Mouse (Mus musculus): ENCODE results near the gene Dennd2c.
"Not testable (repeated sequence)": the region's sequence is repeated elsewhere in the genome, so short reads cannot be mapped to it uniquely, and the experiment has no call there.

Dennd2c gene

DNA sequence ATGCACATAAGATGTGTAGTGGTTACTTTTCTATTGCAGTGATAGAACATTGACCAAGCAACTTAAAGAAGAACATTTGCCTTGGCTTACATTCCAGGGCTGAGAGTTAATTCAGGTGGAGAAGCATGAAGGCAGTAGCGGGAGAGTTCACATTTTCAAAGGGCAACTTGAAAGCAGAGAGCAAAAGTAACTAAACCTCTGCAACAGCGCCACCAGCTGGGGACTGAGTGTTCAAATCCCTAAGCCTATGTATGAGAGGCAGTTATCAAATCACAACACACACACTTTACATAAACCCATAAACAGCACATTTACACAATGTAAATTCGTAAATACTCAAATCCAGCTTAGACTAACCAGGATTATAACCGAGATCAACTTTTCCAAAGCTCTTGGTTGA lies 67.4 kb downstream of the Dennd2c start:
- DNase-seq (ENCODE audit: low spot score in 2 of 2) = peak; percentile 56 to 70

DNA sequence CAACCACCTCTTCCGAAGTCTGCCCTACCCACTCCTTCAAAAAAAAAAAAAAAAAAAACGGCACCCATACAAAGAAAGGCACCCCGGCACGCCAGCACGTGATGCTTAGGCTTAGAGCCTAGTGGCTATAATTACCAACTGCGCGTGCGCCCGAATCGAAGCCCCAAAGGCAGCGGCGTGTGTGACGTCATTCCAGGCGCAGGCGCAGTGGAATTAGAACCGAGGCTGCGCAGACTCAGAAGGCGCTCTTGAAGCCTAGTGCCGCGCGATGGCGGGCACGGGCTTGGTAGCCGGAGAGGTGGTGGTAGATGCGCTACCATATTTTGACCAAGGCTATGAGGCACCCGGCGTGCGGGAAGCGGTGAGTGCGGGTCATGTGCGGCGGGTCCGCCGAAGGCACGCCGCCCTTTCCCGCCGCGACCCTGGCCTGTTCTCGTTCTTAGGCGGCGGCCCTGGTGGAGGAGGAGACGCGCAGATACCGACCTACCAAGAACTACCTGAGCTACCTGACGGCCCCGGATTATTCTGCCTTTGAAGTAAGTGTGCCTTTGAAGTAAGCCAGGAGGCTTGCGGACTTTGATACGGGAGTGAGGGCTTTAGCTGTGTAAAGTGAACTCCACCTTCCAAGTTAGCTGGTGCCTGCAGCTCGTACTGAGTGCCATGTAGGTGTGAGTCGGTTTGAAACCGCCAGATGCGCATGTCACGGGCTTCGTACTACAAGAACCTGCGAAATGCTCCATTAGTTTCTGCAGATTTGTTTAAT lies 69.3 kb downstream of the Dennd2c start, which contains the start of gene Bcas2:
Gene Bcas2 (plus strand): TSS at position 151 of the 763 bp plus-strand sequence.
- DNase-seq (ENCODE audit: low spot score in 2 of 2) = peak; percentile 97 to 98

DNA sequence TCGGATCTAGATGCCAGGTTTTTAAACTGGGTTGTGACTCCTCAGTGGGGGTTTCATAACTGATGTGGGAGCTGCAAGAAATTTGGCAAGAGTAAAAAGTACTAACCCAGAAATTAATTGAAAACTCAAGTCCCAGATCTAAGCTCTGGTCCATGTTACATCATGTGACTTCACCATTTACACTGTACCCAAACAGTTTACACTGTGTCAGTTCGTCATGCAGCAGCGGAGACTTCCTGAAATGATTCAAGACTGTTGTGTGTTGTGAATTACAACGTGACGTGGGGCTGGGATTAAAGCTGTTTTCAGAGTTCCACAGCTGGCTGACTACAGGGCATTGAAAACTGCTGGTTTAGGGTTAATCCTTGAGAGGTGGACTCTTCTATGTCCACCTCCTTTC lies 70.2 kb downstream of the Dennd2c start:
- no peak for DNase-seq (ENCODE audit: low spot score in 2 of 2)

GRCm38 (mm10) chr3:103176740-103177139 lies 74.3 kb downstream of the Dennd2c start:
- no peak for DNase-seq (ENCODE audit: low spot score in 2 of 2)

DNA sequence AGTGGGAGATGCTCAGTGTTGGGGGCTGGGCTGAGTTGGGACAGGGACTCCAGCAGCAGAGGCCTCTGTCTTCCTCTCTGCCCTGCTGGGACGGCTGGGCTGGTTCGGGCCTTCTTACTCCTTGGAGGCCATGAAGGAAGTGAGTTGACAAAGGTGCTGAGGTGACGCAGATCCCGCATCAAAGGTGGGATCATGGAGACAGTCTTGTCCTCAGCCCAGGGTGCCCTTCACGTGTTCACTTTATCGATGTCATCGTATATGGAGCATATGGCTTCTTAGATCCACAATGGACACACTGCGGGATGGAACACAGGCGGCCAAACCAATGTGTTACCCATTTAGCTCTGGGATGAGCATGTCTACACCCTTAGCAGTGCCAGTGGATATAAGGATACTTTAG lies 77.1 kb downstream of the Dennd2c start:
- no peak for DNase-seq (ENCODE audit: low spot score in 2 of 2)

- DNase-seq (ENCODE audit: low spot score in 2 of 2) = no peak
These were observed 78.8 kb downstream of the Dennd2c start for GRCm38 (mm10) chr3:103181171-103181570.

GRCm38 (mm10) chr3:103182821-103183220 lies 80.4 kb downstream of the Dennd2c start:
- no peak for DNase-seq (ENCODE audit: low spot score in 2 of 2)

DNA sequence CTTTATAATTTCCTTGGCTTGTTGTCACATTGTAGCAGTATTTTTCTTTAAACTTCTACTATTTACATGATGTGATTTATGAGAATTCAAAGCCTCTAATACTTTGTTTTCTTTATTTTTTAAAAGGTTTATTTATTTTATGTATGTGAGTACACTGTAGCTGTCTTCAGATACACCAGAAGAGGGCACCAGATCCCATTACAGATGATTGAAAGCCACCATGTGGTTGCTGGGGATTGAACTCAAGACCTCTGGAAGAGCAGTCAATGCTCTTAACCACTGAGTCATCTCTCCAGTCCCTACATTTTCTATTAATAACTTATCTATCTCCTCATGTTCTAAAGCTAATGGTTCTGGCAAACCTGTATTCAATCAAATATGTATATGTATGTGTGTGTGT lies 82.1 kb downstream of the Dennd2c start:
- not testable (repeated sequence) for DNase-seq (ENCODE audit: low spot score in 2 of 2)

- DNase-seq (ENCODE audit: low spot score in 2 of 2) = no peak
These were observed 86.0 kb downstream of the Dennd2c start for GRCm38 (mm10) chr3:103188451-103188850.

GRCm38 (mm10) chr3:103188856-103189255 lies 86.5 kb downstream of the Dennd2c start:
- DNase-seq (ENCODE audit: low spot score in 2 of 2) = no peak

GRCm38 (mm10) chr3:103192161-103192560 lies 89.8 kb downstream of the Dennd2c start:
- no peak for DNase-seq (ENCODE audit: low spot score in 2 of 2)

DNA sequence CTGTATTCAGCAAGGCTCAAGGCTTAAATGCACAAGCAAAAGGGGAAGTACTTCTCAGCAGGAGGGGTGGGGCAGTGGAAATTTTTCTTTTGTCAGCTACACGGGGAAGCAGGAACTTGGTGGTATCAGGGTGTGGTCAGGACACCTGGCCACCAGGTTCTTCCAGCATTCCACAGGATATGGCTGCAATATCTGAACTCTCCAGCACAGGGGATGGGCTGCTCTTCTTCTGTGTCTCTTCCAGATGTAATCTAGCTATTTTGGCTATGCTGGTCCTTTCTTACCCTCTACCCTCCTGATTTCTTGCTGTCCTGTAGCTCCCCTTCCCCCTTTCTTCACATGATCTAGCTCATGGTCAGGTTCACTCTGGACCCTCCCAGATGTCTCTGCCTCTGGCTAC lies 90.8 kb downstream of the Dennd2c start:
- no peak for DNase-seq (ENCODE audit: low spot score in 2 of 2)

DNA sequence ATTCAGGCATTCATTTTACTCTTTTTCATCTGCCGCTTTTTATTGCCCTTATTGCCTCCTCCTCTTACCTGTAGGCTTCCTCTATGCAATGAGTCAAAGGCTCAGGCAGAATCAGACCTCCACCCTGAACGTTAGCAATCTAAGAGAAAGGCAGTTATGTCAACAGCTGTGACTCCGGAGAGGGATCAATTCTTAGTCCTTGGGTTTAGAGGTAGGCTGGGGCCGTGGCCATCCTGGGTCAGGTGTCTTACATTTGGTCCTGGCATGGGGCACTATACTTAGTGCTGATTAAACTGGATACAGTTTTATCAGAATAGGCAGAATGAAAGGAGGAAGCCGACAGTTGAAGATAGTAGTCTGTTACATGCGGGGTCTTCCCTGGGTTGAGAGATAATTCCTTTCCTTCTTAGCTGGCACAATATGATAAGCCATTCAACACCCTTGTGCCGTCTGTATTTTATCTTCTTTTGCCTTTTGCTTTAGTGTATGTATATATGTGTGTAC lies 94.0 kb downstream of the Dennd2c start:
- no peak for DNase-seq (ENCODE audit: low spot score in 2 of 2)

DNA sequence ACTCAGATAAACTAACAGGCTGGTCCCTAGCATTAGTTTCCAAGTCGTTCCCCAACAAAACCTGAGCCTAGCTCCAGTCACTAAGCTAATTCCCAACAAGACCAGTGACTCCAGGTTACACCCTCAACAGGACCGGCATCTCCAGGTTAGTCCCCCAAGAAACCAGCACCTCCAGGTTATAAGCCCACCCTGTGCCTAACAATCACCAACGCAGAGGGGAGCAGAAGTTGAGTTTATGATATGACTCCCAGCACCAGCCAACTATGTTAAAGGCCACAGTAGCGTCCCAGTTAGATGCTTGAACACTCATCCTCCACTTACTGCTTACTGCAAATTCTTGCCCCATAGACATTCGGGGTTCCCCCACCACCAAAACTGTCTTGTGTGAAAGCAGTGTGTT lies 97.0 kb downstream of the Dennd2c start:
- no peak for DNase-seq (ENCODE audit: low spot score in 2 of 2)

- DNase-seq (ENCODE audit: low spot score in 2 of 2) = not testable (repeated sequence)
These were observed 98.7 kb downstream of the Dennd2c start for GRCm38 (mm10) chr3:103201105-103201504.

GRCm38 (mm10) chr3:103203554-103203953 lies 101.2 kb downstream of the Dennd2c start:
- no peak for DNase-seq (ENCODE audit: low spot score in 2 of 2)

- no peak for DNase-seq (ENCODE audit: low spot score in 2 of 2)
These were observed 102.0 kb downstream of the Dennd2c start for GRCm38 (mm10) chr3:103204445-103204844.

DNA sequence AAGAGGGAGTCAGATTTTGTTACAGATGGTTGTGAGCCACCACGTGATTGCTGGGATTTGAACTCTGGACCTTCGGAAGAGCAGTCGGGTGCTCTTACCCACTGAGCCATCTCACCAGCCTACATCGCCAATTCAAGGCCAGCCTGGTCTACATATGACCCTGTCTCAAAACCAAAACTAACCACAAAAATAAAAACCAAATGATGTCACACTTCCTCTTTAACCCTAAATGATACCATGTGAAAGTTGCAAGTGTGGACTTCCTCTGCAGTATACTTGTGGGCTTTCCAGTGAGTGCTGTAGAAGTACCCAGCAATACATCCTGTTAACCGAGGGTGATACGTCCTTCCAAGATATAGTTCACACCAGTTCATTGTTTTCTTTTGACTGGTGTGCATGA lies 104.0 kb downstream of the Dennd2c start:
- DNase-seq (ENCODE audit: low spot score in 2 of 2) = peak; percentile 59 to 66

DNA sequence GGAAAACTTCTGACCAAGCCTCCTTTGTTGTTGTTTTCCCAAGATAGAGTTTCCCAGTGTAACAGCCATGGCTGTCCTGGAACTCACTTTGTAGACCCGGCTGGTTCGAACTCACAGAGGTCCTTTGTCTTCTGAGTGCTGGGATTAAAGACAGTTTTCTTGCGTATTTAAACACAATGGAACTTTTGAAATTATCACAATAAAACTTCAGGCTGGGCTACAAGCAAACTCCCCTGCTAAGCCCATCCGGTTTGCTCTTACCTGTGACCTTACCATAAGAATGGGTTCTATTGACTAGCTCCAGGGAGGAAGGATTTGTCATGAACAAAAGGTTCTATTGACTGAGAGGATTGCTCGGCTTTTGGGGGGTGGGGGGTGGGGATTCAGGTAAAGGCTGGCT lies 105.3 kb downstream of the Dennd2c start:
- DNase-seq (ENCODE audit: low spot score in 2 of 2) = no peak

DNA sequence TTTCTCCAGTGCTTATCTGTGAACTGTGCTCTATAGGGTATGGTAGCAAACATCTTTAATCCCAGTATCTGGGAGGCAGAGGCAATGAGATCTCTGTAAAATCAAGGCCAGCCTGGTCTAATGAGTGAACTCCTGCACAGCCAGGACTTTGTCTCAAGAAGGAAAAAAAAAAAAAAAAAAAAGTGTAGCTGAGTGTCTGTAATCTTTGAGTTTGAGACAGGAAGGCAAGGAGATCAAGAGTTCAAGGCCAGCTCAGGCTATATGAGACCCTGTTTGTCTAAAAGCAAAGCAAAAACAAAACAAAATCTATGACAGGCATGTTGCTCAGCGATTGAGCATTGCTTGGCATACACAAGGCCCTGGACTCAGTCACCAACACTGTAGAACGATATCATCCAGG lies 105.8 kb downstream of the Dennd2c start:
- DNase-seq (ENCODE audit: low spot score in 2 of 2) = no peak

DNA sequence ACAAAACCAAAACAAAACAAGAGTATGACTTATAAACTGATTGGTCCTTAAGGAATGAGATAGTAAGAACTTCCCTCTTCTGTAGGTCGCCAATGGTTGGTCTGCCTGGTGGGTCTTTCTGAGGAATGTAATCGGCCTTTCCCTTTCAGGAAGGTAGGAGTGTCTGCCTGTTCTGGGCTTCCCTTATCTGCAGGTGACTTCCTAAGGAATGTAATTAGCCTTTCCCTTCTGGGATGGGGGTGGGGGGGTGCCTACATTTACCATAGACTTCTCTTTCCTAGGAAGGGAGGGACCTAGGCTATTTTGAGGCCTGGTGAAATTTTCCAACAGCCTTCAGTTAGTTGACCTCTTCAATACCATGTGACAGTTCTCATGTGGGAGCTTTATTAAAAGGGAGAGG lies 108.7 kb downstream of the Dennd2c start:
- no peak for DNase-seq (ENCODE audit: low spot score in 2 of 2)

DNA sequence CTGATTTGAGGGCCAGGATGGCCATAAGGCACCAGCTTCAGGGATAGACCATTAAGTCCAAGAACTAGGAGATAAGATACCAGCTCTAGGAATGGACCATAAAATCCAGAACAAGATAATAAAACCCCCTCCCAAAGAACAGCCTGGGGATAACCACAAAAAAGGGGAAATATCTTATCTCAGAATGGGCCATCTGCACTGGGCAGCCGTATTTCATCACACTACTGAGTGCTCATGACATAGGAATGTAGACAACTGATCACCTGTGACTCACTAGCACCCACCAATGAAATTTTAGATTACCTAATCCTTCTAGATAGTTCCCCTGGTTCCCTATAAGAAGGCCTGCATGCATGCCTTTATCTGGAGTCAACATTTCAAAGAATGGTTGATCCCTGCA lies 109.7 kb downstream of the Dennd2c start:
- no peak for DNase-seq (ENCODE audit: low spot score in 2 of 2)

DNA sequence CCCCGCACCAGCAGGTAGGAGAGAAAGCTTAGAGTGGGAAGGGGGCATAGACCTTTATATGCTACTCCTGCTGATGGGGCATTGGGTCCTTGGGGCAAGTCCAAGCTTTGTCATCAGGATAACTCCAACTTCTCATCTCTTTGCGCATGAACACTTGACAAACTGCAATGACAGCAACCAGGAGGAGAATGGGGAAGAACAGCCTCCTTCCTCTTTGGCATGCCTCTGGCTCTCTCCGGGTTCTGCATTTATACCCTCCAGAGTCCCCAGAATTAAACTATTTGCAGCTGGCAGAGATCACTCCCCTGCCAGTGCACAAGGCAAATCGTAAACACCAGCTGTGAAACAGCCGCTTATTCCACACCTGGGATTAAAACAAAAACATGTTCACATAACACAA lies 111.1 kb downstream of the Dennd2c start:
- DNase-seq (ENCODE audit: low spot score in 2 of 2) = peak in 1 of 2 experiments; percentile 9
